Mouse (Mus musculus): ENCODE measurements around the gene Atp8a2. TPM values are rescaled to one million over a fixed set of nuclear protein-coding genes. Genes with fewer than 3 reads are reported as not detected.

The Atp8a2 gene
- polyA plus RNA-seq, 1 experiment from 2014 or later: 46.8 TPM

DNA sequence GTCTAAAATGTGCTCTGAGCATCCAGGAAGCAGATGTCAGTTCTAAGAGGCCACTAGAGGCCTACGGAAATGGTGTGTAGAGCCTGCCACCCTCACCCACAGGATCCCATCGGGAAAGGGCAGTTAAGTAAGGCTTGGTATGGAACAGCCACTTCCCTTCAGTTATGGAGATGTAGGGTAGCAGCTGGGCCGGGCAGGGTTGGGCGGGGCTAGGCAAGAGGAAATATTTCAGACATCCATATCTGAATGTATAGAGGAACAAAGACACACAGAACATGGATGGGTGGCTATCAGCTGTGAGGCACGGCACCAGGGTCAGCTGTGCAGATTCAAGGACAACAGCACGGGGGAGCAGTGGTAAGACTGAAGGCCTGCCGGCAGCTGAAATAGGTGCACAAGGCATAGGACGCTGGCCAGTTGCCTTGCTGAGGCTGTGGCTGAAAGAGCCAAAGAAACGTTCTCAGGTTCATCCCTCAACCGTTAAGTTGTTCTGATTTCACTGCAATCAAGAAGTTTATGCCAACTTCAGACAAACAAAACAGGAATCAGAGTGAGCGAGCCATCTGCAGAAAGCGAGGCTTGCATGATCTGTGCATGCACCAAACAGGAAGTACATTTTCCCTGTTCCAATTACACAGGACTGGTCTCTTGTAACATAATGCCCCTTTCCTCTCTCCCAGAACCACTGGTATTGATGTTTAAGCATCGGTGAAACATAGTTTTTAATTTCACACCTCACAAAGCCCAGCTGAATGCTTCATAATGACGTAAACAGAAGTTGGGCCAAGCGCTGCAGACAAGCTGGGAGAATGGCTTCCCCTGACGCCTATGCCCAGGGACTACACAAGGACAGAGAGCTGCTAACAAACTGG lies 549.9 kb downstream of the Atp8a2 start:
- peak; percentile 58; the same call in 1 of the 2 replicates for ATAC-seq (ENCODE audit: low FRiP score)
- peak overlapping the region; percentile 37 for H3K27ac ChIP-seq (replicated peaks)
- no peak overlapping the region for H3K4me2 ChIP-seq
- no peak overlapping the region for H3K9ac ChIP-seq (replicated peaks)
- no peaks in the 10 kb centered on the region for H3K27me3 ChIP-seq (replicated peaks)
- 0 out of 2 replicates have a peak, but pooled peaks cover 2% of the 10 kb centered on the region for H3K36me3 ChIP-seq
- H3K9me3 ChIP-seq (replicated peaks): no peaks in the 10 kb centered on the region
- H3K4me1 ChIP-seq: peaks cover 20% of the 10 kb centered on the region
- WGBS: 68% methylated on average over 16 of the region's 16 CpGs
- no peak overlapping the region for H3K4me3 ChIP-seq (replicated peaks)

DNA sequence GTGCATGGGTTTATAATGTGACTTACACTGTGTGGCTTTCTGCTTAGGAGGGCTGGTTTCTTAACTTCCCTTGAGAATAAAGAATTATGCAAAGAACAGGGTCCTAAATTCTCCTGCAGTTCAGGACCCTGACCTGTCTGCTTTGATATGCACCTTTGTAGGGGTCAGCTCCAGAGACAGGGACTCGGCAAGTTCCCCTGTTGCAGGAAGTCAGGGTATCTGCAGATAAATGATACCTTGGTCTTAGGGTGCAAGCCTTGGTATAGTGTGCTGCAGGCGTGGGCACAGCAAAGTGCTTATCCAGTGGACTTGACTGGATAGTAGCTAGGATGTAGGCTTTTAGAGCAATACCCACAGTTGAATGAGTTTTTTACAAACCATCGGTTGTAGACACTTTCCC lies 552.1 kb downstream of the Atp8a2 start:
- Histone ChIP-seq H3K4me1 (peaks cover 21% of the 10 kb centered on the region), H3K27me3 (replicated peaks) (no peaks in the 10 kb centered on the region), H3K9ac (replicated peaks) (no peak overlapping the region), H3K4me2 (no peak overlapping the region), H3K27ac (replicated peaks) (no peak overlapping the region), H3K36me3 (0 out of 2 replicates have a peak, but pooled peaks cover 2% of the 10 kb centered on the region), H3K4me3 (replicated peaks) (no peak overlapping the region), H3K9me3 (replicated peaks) (no peaks in the 10 kb centered on the region)
- no peak for ATAC-seq (ENCODE audit: low FRiP score)
- WGBS: 75% methylated on average over 3 of the region's 3 CpGs

DNA sequence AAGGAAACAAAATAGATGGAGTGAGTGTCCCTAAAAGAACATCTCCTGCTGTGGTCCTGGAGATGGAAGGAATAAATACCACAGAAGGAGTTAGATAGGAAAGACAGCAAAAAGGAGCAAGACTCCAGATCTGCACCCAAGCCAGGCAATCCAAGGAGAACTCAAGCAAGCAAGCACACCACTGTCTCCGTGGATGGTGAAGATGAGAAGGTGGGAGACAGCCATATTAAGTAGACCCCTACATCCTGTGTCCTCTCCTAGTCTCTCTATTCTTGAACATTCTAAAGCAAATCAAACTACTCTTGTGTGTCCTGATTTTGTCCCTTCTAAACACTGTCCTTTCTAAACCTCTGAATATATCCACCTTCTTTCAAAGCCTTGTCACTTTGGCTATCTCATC lies 552.8 kb downstream of the Atp8a2 start:
- H3K27ac ChIP-seq (replicated peaks): no peak overlapping the region
- no peak overlapping the region for H3K9ac ChIP-seq (replicated peaks)
- no peak overlapping the region for H3K4me2 ChIP-seq
- no peak for ATAC-seq (ENCODE audit: low FRiP score)
- H3K27me3 ChIP-seq (replicated peaks): no peaks in the 10 kb centered on the region
- no peak overlapping the region for H3K4me3 ChIP-seq (replicated peaks)
- WGBS: 75% methylated on average over 1 of the region's 1 CpGs
- no peaks in the 10 kb centered on the region for H3K9me3 ChIP-seq (replicated peaks)
- 0 out of 2 replicates have a peak, but pooled peaks cover 2% of the 10 kb centered on the region for H3K36me3 ChIP-seq
- H3K4me1 ChIP-seq: peaks cover 21% of the 10 kb centered on the region

DNA sequence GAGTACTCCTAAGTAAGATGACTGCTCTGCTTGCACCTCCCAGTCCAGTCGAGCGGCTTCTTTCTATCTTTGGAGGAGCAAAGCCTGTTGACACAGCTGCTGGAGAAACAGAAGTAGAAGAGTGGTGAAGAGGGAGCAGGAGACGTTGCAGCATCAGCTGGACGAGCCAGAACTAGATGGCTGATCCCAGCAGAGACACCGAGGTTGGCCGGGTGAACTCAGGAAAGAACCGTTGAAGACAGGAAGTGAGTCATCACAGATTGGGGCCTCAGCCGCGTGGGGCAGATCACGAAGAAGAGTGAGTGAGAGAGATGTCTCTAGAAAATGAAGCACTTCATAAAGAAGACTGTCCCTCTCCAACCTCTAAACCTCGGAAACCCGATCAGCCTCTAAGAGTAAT lies 553.4 kb downstream of the Atp8a2 start:
- H3K36me3 ChIP-seq: 0 out of 2 replicates have a peak, but pooled peaks cover 2% of the 10 kb centered on the region
- no peaks in the 10 kb centered on the region for H3K27me3 ChIP-seq (replicated peaks)
- no peak overlapping the region for H3K4me2 ChIP-seq
- H3K9ac ChIP-seq (replicated peaks): no peak overlapping the region
- WGBS: 79% methylated on average over 12 of the region's 12 CpGs
- peaks cover 18% of the 10 kb centered on the region for H3K4me1 ChIP-seq
- ATAC-seq (ENCODE audit: low FRiP score): no peak
- no peak overlapping the region for H3K27ac ChIP-seq (replicated peaks)
- no peak overlapping the region for H3K4me3 ChIP-seq (replicated peaks)
- no peaks in the 10 kb centered on the region for H3K9me3 ChIP-seq (replicated peaks)

DNA sequence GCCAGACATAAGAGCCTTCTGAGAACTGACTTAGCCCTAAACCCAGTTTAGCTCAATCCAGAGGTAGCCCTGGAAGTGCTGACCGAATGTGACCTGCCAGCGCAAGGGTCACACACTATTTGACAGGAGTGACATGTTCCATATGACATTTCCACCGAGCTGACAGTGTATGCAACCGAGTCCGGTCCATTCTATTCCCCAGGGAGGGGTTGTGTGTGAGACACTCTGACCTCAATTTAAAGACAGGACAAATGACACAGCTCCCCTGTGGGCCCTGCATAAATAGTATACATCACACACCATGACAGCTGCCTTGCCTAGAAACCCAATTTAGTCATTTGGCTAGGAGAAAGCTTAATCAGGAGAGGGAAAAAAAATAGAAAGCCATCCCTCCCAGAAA lies 555.1 kb downstream of the Atp8a2 start:
- Histone ChIP-seq H3K4me2 (no peak overlapping the region), H3K36me3 (0 out of 2 replicates have a peak, but pooled peaks cover 2% of the 10 kb centered on the region), H3K27me3 (replicated peaks) (no peaks in the 10 kb centered on the region), H3K4me1 (peaks cover 7% of the 10 kb centered on the region; the same call in 1 of the 2 replicates), H3K9ac (replicated peaks) (no peak overlapping the region), H3K9me3 (replicated peaks) (no peaks in the 10 kb centered on the region), H3K27ac (replicated peaks) (no peak overlapping the region), H3K4me3 (replicated peaks) (no peak overlapping the region)
- ATAC-seq (ENCODE audit: low FRiP score): no peak
- 58% methylated on average over 5 of the region's 5 CpGs for WGBS

DNA sequence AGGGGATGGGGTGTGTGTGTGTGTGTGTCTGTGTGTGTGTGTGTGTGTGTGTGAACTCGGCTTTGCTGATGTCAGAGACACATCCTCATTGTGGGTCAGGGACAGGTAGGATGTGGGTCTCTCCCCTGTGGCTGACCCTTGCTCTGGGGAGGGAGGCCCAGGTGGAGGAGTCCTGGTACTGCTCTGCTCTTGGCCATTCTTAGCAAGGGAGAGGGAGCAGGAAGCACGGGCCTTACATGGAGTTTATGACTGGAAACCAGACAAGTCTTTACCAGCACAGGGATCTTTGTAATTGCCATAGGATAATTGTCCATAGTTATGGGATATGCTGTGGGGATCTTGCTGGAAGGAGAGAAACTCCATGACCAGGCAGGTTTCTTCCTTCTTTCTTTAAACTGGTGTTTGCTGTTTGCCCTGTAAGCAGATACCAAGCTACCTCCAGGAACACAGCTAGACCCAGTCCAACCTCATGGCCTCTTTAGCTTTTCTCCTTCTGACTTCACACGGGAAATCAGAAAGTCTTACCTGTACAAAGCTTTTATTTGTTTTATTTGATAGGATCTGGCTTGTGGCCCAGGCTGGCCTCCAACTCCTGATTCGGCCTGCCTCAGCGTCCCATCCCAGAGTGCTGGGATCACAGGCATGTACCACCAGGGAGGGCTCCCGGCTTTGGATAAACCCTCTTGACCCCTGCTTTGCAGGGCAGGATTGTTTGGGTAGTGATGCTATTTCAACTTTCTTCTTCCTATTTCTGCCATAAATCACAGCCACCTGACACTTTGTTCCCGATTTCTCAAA lies 557.9 kb downstream of the Atp8a2 start:
- no peak overlapping the region for H3K27ac ChIP-seq (replicated peaks)
- H3K4me3 ChIP-seq (replicated peaks): no peak overlapping the region
- no peak for ATAC-seq (ENCODE audit: low FRiP score)

DNA sequence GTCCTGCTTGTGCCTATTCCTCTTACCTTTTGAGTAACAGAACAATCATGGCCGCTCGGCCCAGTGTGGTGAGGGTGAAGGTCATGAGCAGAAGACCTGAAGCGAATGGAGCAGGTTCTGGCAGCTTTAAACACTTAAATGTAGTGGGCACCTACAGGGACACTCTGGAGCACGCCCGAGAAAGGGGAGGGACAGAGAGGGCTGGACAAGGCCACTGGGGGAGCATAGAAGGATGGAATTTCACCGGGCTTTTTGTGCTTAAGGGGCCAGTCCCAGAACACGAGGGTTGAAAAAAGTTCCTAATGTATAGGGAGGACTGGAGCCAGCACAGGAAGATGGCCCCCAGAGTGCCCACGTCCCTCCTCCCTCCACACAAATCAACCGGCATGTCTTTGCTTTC lies 563.0 kb downstream of the Atp8a2 start:
- 85% methylated on average over 9 of the region's 9 CpGs for WGBS
- no peak for ATAC-seq (ENCODE audit: low FRiP score)

More for the DNA sequence above, 557.9 kb downstream of the Atp8a2 start:
- 72% methylated on average over 7 of the region's 7 CpGs for WGBS
- Histone ChIP-seq H3K36me3 (no peaks in the 10 kb centered on the region), H3K9me3 (replicated peaks) (no peaks in the 10 kb centered on the region), H3K4me1 (peaks cover 5% of the 10 kb centered on the region; the same call in 1 of the 2 replicates), H3K4me2 (no peak overlapping the region), H3K9ac (replicated peaks) (no peak overlapping the region), H3K27me3 (replicated peaks) (no peaks in the 10 kb centered on the region)

DNA sequence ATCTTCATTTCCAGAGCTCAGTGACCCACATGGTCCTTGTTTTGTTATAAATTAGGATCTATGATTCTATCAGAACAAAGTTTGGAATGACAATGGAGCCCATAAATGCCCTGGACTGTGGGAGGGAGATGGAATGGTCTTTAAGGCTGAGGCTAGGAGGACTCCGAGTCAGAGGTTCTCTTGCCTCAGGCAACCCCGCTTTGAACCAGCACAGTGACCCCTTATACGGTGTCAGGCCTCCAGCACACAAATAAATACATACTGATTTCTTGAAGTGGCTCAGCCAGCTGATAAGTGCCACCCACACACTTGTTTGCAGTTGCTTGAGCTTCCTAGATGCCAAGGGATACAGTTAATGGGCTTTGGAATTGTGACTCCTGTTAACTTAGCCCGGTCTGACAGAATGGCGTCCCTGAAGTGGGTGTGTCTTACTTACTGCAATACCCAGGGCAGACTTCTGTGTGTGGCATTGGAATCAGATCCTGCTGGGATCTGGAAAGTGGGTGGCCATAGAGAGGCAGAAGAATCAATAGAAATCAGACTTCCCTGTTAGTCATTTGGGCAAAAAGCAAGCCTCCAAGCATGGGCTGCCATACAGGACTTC lies 563.6 kb downstream of the Atp8a2 start:
- ATAC-seq (ENCODE audit: low FRiP score): no peak
- Histone ChIP-seq H3K4me2 (no peak overlapping the region), H3K27ac (replicated peaks) (no peak overlapping the region), H3K36me3 (0 out of 2 replicates have a peak, but pooled peaks cover 5% of the 10 kb centered on the region), H3K9me3 (replicated peaks) (no peaks in the 10 kb centered on the region), H3K4me1 (no peaks in the 10 kb centered on the region), H3K4me3 (replicated peaks) (no peak overlapping the region), H3K27me3 (replicated peaks) (no peaks in the 10 kb centered on the region), H3K9ac (replicated peaks) (no peak overlapping the region)
- 88% methylated on average over 5 of the region's 5 CpGs for WGBS

More for the DNA sequence above, 563.0 kb downstream of the Atp8a2 start:
- Histone ChIP-seq H3K9ac (replicated peaks) (no peak overlapping the region), H3K9me3 (replicated peaks) (no peaks in the 10 kb centered on the region), H3K27me3 (replicated peaks) (no peaks in the 10 kb centered on the region), H3K4me2 (no peak overlapping the region), H3K27ac (replicated peaks) (no peak overlapping the region), H3K4me3 (replicated peaks) (no peak overlapping the region), H3K4me1 (no peaks in the 10 kb centered on the region), H3K36me3 (0 out of 2 replicates have a peak, but pooled peaks cover 5% of the 10 kb centered on the region)

DNA sequence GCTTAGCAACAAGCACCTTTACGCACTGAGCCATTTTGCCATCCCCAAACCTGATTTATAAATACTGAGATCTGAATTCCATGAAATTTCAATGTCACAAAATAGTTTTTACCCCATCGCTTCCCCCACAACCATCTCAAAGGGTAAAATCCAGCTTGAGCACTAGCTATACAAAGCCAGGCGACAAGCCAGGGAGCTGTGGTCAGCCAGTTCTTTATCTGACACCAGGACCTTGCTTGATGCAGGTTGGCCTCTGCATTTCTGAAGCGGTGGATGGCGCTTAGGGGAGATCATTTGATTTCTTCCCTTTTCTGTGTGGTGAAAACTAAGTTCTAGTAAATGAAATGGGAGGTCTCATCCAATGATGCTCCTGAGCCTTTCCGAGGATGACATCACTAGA lies 564.9 kb downstream of the Atp8a2 start:
- 0 out of 2 replicates have a peak, but pooled peaks cover 5% of the 10 kb centered on the region for H3K36me3 ChIP-seq
- H3K4me2 ChIP-seq: no peak overlapping the region
- no peak for ATAC-seq (ENCODE audit: low FRiP score)
- H3K9me3 ChIP-seq (replicated peaks): no peaks in the 10 kb centered on the region
- no peak overlapping the region for H3K9ac ChIP-seq (replicated peaks)
- H3K27ac ChIP-seq (replicated peaks): no peak overlapping the region
- 94% methylated on average over 6 of the region's 6 CpGs for WGBS
- H3K27me3 ChIP-seq (replicated peaks): 0 out of 2 replicates have a peak, but pooled peaks cover 2% of the 10 kb centered on the region
- no peak overlapping the region for H3K4me3 ChIP-seq (replicated peaks)
- peaks cover 13% of the 10 kb centered on the region for H3K4me1 ChIP-seq

DNA sequence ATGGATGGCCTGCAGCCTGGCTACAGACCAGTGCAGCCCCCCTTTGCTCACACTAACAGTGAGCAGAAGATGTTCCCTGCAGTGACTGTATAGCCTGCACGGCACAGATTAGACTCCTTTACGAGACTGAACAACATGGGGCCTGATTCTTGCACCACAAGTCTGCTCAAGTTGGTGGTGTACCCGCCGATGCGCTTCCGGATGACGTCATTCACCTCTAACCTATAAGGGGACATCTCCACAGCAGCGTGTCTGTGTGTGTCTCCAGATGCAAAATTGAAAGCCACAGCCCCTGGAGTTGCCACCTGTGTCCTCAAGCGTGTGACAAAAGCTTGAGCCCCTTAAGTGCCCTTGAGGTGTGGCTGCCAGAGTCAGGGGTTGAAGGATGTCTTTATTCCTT lies 566.9 kb downstream of the Atp8a2 start:
- no peak overlapping the region for H3K9ac ChIP-seq (replicated peaks)
- no peak overlapping the region for H3K27ac ChIP-seq (replicated peaks)
- no peak overlapping the region for H3K4me3 ChIP-seq (replicated peaks)
- ATAC-seq (ENCODE audit: low FRiP score): no peak
- WGBS: 82% methylated on average over 9 of the region's 9 CpGs
- 0 out of 2 replicates have a peak, but pooled peaks cover 5% of the 10 kb centered on the region for H3K36me3 ChIP-seq
- H3K27me3 ChIP-seq (replicated peaks): 0 out of 2 replicates have a peak, but pooled peaks cover 3% of the 10 kb centered on the region
- peaks cover 29% of the 10 kb centered on the region for H3K4me1 ChIP-seq
- H3K9me3 ChIP-seq (replicated peaks): no peaks in the 10 kb centered on the region
- H3K4me2 ChIP-seq: no peak overlapping the region

DNA sequence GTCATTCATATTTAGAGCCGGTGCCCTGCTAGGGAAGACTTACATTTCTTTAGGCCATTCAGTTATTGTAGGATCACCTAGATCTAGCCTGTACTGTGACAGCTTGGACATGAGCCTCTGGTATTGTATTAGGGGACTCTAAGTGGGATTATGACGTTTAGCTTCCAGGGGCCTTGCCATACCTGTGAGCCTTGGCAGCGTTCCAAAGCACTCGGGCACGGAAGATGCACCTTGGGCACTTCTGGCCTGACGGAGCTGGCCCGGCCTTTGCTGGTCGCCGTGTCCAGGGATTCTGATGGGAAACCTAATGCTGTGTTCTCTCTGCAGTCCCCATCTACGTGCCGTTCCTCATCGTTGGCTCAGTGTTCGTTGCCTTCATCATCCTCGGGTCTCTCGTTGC lies 567.7 kb downstream of the Atp8a2 start:
- peaks cover 35% of the 10 kb centered on the region for H3K4me1 ChIP-seq
- H3K27ac ChIP-seq (replicated peaks): no peak overlapping the region
- H3K36me3 ChIP-seq: 0 out of 2 replicates have a peak, but pooled peaks cover 5% of the 10 kb centered on the region
- H3K27me3 ChIP-seq (replicated peaks): 0 out of 2 replicates have a peak, but pooled peaks cover 3% of the 10 kb centered on the region
- 89% methylated on average over 15 of the region's 15 CpGs for whole genome bisulfite sequencing
- no peak overlapping the region for H3K9ac ChIP-seq (replicated peaks)
- no peaks in the 10 kb centered on the region for H3K9me3 ChIP-seq (replicated peaks)
- no peak for ATAC-seq (ENCODE audit: low FRiP score)
- no peak overlapping the region for H3K4me3 ChIP-seq (replicated peaks)
- H3K4me2 ChIP-seq: no peak overlapping the region
